Mouse (Mus musculus): ENCODE results near the gene Rims1.

The Rims1 gene

DNA sequence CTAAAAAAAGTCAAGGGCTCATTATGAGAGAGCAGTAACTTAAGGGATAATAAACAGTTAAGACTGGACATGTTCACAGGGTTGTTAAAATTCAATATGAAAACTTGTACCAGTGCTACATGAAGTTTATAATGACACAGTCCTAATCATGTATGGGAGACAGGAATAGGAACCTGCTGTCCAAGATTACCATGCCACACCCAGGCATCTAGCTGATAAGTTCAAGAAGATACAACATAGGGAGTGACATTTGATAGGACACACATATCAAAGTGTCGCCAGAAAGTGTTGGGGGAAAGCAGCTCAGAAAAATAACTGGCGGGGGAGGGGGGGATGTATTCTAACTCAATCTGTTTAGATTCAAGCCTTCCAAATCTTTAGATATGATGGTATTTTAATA, 449.6 kb downstream of the Rims1 start:
- DNase-seq (ENCODE audit: low spot score in 2 of 2) = no peak

DNA sequence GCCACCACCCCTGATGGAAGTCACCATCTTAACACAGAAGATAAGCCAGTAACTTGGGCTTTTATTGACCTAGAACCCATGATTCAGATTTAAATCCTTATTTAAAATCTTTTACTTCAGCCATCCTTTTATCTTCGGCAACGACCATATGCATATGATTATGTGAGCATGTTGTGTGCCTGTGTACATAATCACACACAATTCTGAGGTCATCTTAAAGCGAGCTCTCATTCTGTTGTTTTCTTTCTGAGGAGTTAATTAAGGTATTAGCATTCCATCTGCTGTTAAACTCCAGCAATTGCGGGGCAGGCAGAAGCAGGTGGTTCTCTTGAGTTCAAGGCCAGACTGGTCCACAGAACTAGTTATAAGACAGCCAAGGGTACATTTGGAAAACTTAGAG, 452.1 kb downstream of the Rims1 start:
- no peak for DNase-seq (ENCODE audit: low spot score in 2 of 2)

DNA sequence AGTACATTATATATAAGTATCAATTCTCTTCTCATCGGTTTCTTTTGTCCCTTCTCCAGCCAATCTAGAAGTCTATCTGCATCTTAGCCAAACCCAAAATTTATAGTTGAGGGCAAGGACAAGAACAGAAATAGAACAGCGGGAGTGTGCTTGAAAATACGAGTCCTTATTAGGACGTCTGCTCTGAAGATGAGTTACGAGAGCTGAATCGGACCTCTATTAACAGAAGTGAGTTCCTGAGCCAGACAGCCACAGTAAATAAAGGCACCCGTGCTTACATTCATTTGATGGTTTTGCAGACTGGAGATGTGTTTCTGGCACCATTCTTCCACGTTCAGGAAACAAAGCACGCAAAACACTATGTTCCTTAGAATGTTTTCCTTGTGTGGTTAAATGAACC, 466.9 kb downstream of the Rims1 start:
- no peak for DNase-seq (ENCODE audit: low spot score in 2 of 2)

DNA sequence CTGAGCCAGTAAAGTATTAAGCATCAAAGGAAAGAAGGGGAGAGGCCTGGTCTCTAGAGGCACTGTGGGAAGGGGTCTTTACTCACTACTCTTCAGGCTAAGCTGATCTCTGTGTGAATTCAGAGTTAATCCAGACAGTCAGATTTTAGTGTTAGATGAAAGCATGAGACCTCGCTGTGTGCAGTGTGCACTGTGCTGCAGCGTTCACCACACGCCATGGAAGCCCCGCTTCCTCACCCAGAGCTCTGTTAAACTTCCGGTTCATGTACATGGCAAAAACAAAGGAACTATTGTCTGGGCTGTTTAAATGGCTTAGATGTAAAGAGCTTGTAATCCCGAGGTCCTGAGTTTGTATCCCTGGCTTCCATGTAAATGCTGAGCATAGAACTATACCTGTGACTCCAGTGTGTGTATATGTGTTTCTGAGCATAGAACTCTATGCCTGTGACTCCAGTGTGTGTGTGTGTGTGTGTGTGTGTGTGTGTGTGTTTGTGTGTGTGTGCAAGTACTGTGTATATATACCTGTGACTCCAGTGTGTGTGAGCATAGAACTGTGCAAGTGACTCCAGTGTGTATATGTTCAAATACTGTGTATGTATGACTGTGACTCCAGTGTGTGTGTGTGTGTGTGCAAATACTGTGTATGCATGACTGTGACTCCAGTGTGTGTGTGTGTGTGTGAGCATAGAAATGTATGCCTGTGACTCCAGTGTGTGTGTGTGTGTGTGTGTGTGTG, 484.7 kb downstream of the Rims1 start:
- DNase-seq (ENCODE audit: low spot score in 2 of 2) = no peak

DNA sequence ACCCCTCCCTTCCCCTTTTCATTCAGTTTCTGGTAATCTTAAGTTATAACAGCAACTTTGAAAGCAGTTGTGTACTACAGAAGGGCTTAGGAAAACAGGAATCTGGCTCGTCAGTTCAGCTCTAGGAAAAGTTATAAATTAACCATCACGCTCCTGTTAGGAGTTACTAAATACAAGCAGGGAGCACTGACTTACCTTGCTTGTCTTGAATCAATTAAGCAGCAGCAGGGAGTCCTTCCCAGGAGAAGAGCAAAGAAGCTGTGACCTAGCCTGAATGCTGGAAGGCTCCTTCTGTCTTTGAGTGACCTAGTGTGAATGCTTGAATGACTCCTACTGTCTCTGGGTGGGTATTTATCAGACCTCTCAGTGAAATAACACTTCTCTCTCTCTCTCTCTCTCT, 490.3 kb downstream of the Rims1 start:
- DNase-seq (ENCODE audit: low spot score in 2 of 2) = no peak

DNA sequence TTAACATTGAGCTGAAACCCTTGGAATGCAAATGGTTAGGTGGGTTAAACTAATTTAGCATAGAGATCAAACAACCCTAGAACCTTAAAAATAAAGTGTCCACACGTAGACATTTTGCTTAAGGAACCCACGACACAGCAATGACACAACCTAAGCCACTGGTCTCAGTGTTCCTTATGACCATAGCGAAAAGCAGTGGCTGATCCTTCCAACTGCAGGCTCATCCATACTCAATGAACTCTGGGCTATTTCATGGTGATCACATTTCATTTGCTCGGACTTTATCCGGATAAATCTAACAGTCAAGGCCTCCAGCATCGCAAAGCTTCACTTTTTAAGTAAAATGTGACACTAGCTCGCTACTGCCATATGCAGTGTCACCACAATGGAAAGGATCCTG, 494.3 kb downstream of the Rims1 start:
- DNase-seq (ENCODE audit: low spot score in 2 of 2) = no peak

DNA sequence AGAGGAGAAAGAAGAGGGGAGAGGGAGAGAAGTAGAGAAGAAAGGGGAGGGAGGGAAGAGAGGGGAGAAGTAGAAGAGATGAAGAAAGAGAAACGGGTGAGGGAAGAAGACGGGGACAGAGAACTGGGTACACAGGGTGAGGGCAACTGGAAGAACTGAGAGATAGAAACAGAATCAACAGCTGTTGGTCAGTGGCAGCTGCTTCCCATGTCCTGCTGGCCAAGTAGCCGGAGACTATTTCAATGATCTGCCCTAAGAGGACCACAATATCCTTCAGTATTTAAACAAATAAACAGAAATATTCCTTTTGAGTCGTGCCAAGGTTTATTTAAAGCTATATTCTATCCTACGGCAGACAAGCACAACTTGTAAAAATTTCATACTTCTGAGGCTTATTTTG, 499.3 kb downstream of the Rims1 start:
- no peak for DNase-seq (ENCODE audit: low spot score in 2 of 2)

DNA sequence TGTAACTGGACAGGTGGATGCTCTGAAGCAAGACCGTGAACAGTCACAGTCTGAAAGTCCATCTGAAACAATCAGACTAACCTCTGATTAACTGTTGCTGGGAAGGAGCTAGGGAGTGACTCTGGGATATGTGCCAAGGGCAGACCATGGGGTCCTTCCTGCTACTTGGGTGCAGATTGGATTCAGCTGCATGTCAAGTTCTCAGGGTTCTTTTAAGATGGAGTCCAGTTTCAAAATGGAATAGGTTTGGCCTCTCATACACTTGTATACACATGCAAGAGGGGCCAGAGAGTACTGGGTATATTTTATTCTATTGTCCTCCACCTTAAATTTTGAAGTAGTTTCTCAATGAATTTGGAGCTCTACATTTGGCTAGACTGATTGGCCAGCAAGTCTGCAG, 499.9 kb downstream of the Rims1 start:
- DNase-seq (ENCODE audit: low spot score in 2 of 2) = no peak

DNA sequence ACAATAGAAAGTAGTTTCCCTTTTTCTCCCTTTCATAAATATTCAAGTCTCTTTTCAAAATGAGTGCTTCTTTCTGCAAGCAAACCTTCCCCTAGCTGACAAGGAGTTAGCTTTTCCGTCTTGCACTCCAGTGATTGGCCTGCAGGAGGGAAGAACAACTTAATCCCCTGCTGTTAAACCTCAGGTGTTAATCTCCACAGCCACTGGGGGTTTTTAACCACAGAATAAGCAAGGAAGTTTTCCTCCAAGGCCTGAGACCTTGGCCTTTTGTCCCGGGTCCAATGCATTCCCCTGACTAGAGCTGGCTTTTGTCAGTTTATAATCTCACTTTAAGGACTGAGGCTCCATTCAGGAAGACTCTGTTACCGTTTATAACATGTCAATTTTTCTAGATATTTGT, 511.8 kb downstream of the Rims1 start:
- no peak for DNase-seq (ENCODE audit: low spot score in 2 of 2)

DNA sequence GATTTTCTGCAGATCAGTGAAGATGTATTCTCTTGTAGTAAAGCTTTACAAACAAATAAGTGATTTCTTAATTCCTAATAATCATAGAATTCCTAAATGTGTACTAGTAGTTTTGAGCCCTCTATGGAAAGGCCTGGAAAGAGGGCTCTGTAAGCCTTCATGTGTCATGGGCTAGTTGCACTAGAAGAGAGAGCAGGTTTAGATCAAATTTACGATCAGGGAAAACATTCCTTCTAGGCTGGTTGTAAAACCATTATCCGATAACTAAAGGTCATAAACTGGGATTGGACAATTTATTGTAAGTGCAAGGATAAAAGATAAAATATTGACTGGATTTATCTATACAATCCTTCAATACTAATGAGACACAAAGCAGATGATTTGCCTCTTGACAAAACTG, 512.5 kb downstream of the Rims1 start:
- no peak for DNase-seq (ENCODE audit: low spot score in 2 of 2)

DNA sequence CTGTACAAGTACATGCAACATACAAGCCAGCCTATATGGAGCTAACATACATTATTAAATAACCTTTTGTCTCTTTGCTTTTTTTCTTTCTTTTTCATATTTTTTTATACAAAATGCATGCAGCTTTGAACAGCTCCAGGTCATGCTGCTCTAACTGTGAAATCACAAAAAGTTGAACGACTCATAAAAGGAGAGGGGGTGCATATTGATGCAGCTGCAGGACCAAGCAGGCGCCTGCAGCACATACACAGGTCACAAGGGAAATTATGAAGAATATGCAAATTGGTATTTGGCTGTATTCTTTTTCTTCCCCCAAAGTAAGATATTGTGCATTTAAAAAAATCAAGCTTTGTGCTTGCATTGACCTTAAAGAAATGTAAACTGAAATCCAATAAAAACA, 519.0 kb downstream of the Rims1 start:
- DNase-seq (ENCODE audit: low spot score in 2 of 2) = no peak

DNA sequence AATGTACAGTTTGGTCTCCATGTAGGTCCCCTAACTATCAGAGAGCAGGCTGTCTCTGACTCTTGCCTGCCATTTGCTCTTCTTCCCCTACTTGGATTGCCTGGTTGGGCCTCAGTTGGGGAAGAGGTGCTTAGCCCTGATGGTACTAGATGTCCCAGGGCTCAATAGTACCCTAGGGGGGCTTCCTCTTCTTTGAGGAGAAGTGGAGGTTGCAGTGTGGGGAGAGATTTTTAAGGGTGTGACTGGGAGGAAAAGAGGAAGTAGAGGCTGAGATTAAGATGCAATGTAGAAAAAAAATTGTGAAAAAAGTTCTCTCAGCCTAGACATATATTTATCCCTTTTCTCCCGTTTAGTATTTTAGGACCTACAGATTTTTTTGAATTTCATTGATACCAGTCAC, 525.8 kb downstream of the Rims1 start:
- DNase-seq (ENCODE audit: low spot score in 2 of 2) = no peak

DNA sequence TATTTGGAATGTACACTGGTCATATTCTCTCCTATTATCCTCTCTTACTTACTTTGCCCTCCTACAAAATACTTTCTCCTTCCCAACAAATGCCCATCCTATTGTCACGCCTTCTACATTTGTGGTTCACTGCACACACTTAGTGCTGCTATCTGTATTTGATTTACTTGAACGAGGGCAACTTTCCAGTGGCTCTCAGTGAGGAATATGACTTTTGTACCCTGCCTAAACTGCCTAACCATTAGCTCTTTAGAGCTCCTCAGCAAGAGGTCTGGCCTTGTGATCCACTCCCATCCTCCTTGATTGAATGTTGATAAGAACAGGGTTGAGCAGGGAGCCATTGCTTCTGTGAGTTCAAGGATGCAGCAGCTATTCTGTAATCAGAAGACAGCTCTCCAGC, 531.7 kb downstream of the Rims1 start:
- no peak for DNase-seq (ENCODE audit: low spot score in 2 of 2)

DNA sequence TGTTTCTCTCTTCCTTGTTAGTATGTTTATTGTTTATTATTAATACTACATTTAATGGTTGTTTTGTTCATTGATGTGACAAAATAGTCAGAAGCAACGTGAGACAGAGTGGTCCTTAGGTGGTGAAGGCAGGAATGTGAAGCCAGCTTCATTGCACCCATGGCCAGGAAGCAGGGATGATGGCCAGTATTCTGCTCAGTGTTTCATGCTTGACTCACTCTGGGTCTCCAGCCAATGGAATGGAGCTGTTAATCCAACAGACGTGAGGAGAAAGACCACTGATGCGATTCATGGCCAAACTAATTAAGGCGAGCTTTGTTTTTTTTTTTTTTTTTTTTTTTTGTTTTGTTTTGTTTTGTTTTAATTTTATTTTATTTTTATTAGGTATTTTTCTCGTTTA, 535.7 kb downstream of the Rims1 start:
- no peak for DNase-seq (ENCODE audit: low spot score in 2 of 2)

DNA sequence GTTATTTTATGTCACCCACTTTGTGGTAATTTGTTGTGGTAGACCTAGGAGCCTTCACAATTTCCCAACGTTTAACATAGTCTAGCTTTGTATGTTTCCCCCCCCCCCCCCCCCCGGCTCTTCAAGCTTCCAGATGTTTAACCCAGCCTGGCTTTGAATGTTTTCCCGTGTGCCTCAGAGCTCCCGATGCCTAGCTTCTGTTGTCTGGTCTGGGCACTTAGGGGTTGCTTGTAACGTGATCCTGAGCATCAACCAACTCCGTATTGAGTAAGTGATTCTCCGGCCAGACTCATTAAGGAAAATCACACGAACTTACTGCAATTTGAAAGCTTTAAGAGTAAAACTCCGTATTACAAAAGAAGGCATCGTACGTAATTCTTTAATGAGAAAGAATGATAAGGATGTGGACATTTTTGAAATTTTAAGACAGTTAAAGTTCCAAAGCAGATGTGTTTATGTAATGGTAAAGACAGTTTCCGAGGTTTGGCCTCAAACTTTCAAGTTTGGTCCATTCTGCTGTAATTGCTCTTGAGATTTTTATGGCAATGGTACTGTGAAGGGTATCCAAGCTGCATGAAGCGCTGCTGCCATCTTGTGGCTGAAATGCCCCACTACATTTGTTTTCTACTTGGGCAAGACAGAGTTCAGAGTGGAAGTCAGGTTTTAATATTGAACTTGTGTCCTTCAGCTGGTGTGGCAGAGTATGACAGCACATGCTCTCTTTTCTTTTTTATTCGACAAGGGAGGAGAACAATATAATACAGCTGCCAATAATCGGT, 537.0 kb downstream of the Rims1 start:
- DNase-seq (ENCODE audit: low spot score in 2 of 2) = peak; percentile 9 to 31

DNA sequence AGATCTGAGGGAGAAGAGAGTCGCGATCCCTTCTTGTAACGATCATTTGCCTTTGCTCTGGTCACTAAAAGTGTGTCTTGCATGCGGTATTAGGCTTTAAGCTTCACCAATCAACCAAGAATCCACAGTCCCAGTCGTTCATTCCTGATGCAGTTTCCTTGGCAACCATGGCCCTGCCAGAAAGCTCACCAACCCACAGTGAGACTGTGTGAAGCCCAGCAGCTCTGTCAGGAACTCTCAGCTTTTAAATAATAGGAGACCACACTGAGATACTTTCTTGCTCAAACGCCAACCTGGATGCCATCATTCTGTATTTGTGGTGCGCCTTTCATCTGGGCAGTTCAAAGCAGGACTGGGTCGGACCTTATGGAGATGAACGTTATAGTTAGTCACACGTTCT, 539.3 kb downstream of the Rims1 start:
- no peak for DNase-seq (ENCODE audit: low spot score in 2 of 2)

DNA sequence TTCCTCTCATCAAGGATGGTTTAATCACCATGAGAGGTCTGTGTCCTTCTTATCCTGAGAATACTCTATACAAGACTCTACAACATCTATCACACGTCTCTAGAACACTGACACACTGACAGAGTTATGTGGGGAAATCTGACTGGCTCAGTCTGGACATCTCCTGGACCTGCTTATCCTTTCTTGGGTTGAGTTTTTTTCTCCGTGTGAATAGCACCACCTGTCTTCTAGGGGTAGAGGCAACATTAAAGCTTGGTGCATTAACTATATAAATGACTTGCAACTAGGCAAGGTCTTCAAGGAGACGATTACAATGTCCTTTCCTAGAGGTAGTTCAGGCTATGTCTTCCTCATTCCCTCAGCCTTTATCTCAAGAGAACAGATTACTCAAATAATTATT, 540.3 kb downstream of the Rims1 start:
- DNase-seq (ENCODE audit: low spot score in 2 of 2) = no peak

DNA sequence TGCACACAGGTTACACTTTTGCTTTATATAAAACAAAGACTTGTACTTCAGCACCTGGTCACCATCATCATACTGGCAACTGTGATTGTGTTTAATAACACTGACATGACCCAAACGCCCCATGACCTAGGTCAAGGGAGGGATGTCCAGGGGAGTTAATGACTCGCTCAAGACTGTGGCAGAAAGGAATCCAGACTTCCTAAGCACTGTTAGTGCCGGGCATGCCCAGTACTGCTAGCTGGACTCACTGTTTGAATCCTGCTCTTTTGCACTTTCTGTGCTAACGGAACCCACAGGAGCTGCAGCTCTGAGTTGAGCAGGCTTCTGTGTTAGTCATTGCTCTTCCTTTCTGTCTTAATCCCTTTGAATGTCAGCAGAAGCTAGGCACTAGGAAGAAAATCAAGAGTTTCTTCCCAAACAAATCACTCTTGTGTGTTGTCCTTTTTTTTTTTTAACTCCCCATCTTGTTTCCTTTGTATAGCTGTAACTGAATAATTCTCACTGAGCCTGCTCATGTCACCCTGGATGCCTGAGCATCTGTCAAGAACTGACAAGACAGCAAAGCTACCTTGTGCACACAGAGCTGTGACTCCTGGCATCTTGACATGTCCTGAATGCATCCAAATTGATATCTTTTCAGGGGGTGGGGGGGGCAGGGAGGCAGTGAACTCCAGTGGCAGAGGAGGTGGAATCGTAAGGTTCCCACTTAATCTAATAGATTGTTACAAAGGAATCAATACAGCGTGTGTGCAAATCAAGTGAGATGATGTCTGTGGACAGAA, 543.4 kb downstream of the Rims1 start:
- DNase-seq (ENCODE audit: low spot score in 2 of 2) = no peak

DNA sequence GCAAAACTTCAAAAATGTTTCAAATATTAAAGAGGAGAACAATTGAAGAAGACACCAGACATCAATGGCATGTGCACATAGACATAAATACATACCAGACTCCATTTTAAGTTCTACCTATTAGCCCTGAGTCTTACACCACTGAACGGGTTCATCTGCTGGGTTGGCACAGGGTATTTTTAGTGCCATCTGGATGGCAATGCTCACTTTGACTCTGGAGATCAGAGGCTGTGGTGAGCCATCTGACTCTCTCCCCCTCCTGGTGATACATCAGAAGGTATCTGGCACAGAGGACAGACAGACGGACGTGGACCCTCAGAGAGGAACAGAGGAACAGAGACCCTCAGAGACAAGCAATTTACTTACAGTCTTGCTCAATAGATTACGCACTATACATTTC, 544.1 kb downstream of the Rims1 start:
- no peak for DNase-seq (ENCODE audit: low spot score in 2 of 2)

DNA sequence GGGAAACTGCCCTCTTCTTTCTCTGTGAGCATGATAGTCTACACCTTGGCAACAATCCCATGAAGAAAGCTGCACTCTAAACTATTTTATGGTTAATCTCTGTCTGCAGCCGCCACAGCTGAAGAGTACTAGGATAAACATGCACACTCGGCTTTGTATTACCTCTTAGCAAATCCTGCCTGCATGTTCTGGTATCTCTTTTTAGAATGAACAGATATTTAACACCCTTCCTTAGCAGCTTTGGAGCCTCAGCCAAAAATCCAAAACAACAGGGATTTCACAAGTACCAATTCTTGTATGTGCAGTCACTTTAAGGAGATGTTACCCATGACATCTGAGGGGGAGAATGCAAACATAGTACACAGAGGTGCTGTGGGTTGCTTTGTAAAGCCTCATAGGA, 545.5 kb downstream of the Rims1 start:
- DNase-seq (ENCODE audit: low spot score in 2 of 2) = no peak

DNA sequence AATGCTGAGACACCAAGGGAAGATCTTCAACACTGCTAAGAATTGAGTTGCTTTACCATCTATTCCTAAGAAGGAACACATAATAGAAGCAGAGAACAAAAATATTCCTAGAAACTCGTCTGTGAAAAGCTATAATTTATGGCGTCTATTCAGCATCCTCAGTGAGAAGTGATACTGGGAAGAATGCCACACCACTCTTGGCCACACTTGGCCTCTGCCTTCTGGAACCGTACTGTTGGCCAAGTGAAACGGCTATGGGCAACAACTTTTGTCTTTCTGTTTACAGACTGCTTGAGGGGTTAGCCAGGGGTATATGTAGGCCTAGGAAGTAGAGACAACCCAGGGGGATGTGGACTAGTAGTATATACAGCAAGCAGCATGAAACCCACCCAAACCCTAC, 547.4 kb downstream of the Rims1 start:
- DNase-seq (ENCODE audit: low spot score in 2 of 2) = no peak

DNA sequence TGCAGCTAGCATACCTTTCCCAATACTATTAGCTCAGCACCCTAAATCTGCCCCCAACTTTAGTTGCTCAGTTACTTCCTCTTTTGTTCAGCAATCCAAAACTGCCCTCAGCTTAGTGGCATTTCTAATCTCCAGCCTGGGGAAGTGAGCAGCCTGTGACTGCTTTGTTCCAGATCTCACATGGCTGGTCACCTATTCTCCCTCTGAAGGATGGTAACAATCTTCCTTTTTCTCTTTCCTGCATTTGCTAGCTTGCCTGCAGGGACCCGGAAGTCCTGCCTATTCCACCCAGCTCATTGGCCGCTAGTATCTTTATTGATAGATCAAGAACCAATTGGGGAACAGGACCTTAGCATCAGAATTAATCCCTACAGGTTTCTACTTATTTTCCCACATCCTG, 551.5 kb downstream of the Rims1 start:
- no peak for DNase-seq (ENCODE audit: low spot score in 2 of 2)

DNA sequence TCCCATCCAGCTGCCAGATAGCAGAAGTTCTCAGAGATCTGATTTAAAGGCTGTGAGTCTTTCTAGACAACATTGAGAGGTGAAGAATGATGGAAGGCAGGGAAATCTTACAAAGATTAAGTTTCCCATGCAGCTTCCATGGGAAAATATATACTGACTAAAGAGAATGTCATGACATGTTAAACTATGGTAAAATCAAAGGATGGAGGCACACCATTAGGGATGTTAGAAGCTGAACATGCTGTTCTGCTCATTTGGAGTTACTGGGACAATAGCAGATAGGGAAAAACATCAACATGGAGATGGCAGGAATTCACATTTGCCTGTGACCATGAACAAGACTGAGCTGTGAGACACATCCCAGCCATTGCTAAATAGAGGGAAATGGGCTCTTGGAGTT, 552.9 kb downstream of the Rims1 start:
- no peak for DNase-seq (ENCODE audit: low spot score in 2 of 2)

Measured in spleen, postnatal 14 days (tissue).